Mouse (Mus musculus) cerebellum, adult 11 months (tissue): ENCODE measurements at regions not wholly inside any gene's neighbourhood (a gene's known extent, or its start where the extent isn't known, plus 50 kb on each side); places are given as distances from the start of the nearest gene placed in this dataset.
"Not testable (repeated sequence)": the region's sequence is repeated elsewhere in the genome, so short reads cannot be mapped to it uniquely, and the experiment has no call there.

ENCODE experiments used
- DNase-seq: peaks from one replicate; pipeline ENCODE4 v3.0.0; 2022

DNA sequence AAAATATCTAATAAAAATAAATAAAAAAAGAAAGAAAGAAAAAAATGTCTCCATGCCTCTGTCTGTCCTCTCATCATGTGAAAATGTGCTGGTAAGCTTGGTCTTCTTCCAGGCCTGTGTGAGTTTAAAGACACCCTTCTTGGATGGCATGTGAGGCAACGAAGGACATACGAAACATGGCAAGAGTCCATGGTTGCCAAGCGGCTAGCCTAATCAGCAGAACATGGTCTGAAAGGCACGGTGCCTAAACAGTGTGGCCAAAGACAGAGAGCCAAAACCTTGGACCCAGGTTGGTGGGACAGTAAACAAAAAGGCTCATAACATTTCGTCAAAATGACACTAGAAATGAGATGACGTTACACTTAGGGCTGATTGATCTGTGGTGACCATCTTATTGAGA lies 1344.7 kb upstream of the A1bg start:
- DNase-seq: no peak

- DNase-seq: no peak
Observed at GRCm38 (mm10) chr15:62266025-62266424, 1343.2 kb upstream of the A1bg start.

GRCm38 (mm10) chr15:62265484-62265937 lies 1342.7 kb upstream of the A1bg start:
- DNase-seq: no peak

DNA sequence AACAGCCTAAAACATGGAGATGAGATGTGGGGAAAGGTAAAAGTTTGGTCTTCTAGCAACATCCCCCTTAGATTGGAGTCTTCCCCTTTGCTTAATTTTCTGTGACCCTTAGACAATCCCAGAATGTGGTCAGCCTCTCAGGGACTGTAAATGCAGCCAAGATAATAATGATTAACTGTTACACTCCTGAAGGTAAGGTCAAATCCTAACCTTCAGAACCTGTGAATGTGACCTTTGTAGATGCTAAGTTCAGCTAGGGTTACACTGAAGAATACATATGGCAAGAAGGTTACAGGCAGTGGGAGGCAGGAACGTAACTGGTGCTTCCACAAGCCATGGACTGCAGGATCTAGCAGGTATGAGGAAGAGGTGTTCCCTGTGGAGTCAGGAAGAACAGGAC lies 1342.2 kb upstream of the A1bg start:
- DNase-seq: no peak

GRCm38 (mm10) chr15:62264183-62264582 lies 1341.4 kb upstream of the A1bg start:
- no peak for DNase-seq

DNA sequence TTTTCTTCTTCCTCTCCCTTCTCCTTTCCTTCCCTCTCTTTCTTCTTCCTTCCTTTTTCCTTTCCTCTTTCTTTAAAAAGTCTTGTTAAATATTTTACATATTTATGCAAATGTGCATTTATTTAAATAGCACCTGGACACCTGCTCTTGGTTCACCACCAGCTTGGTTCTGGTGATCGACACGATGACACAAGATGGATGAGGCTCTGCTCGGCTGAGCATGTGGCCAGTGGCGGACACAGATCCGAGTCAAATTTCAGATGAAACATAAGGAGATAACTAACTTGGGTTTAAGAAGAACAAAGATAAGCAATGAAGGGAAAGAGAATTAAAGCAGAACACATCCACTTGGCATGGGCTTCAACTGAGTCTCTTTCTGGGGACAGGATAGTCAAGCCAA lies 1339.7 kb upstream of the A1bg start:
- no peak for DNase-seq

DNA sequence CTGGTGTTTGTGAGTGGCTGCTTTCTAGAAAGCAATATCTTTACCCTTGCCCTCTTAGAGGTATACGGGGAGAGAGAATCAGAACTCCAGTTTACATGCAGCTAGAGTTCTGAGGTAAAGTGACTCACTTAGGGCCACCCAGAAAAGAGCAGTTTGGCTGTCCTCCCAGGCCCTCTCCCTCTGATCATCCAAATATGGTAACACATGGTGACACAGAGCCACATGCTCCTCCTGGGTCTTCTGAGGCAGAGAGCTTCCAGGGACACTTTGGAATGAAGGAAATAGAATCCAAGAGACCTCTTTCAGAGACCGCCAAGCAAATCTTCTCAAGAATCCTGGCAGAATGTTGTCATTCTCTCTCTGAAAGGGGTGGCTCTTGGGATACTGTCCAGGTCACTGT lies 1338.7 kb upstream of the A1bg start:
- DNase-seq: no peak

- DNase-seq: no peak
Observed at GRCm38 (mm10) chr15:62258611-62259010, 1335.8 kb upstream of the A1bg start.

DNA sequence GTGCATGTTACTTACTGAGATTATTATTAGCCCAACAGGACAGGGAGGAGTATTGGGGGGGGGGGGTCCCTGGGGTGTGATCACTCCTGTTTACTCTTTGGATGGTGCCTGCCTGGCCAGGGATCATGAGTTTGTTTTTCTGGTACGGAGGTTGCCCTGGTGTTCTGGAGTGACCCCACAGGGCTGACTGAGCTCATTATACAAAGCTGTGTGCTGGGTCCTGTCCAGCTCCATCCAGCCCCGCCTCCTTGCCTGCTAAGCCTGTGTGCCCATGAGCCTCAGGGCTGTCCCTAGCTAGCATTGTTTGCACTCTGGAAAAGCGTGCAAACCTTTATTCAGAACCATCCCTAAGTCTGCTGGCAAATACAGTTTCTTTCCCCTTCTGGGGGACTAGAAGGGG lies 1335.1 kb upstream of the A1bg start:
- peak; percentile 1 for DNase-seq

- DNase-seq: no peak
Observed at GRCm38 (mm10) chr15:62257110-62257667, 1334.4 kb upstream of the A1bg start.

- no peak for DNase-seq
Observed at GRCm38 (mm10) chr15:62255571-62255970, 1332.8 kb upstream of the A1bg start.

DNA sequence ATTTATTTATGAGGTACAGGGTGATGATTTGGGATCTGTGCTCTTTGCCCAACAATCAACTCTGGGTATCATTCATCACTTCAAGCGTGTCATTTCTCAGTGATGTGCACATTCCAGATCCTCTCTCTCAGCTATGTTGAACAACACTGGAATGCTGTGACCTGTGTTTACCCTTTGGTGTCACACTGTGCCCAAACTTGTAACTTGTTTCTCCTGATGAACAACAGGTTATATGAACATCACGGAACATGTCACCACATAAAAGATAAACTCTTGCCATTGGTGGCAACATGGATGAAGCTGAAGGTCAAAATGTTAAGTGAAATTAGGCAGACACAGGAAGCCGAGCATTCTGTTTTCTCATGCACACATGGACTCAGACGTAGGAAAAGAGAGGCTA lies 1330.9 kb upstream of the A1bg start:
- no peak for DNase-seq

GRCm38 (mm10) chr15:62252078-62252833 lies 1329.4 kb upstream of the A1bg start:
- not testable (repeated sequence) for DNase-seq

GRCm38 (mm10) chr15:62249436-62249835 lies 1326.6 kb upstream of the A1bg start:
- no peak for DNase-seq

GRCm38 (mm10) chr15:62246561-62247079 lies 1323.8 kb upstream of the A1bg start:
- no peak for DNase-seq

DNA sequence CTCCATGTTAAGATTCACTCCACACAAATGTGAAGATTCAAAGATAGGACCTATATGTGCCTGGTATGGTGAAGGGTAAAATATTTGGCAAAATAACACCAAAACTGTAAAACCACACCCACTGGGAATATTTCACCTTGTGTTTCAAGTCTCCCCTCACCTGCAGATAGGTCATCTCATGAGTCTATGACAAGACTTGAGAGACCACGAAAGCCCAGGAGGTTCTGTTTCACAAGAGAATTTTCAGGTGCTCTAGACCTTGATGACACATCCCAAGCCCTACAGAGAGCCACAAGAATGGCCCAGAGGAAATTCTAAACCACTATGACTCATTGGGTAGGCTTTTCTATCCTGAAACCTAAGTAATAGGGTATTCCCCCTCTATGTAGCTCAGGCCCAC lies 1322.4 kb upstream of the A1bg start:
- DNase-seq: no peak

- DNase-seq: no peak
Observed at GRCm38 (mm10) chr15:62244819-62245218, 1322.0 kb upstream of the A1bg start.

GRCm38 (mm10) chr15:62240031-62240430 lies 1317.2 kb upstream of the A1bg start:
- DNase-seq: no peak

- no peak for DNase-seq
Observed at GRCm38 (mm10) chr15:62238503-62239045, 1315.8 kb upstream of the A1bg start.

DNA sequence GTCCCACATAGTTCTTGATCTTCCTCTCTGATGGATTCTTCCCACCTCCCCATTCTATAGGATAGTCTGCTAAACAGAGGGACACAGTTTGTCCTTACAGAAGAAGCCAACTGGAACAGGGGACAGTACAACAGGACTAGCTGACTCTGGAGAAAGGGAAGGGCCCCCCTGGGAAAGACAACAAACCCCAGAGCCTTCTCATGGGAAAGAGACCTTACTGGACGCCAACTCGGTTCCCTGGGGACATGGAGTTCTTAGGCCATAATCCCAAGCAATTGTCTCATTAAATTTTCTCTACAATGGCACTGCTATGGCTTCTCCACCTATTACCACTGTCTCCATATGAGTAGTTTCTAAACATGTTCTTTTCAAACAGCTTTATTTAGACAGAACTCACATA lies 1313.2 kb upstream of the A1bg start:
- DNase-seq: no peak

DNA sequence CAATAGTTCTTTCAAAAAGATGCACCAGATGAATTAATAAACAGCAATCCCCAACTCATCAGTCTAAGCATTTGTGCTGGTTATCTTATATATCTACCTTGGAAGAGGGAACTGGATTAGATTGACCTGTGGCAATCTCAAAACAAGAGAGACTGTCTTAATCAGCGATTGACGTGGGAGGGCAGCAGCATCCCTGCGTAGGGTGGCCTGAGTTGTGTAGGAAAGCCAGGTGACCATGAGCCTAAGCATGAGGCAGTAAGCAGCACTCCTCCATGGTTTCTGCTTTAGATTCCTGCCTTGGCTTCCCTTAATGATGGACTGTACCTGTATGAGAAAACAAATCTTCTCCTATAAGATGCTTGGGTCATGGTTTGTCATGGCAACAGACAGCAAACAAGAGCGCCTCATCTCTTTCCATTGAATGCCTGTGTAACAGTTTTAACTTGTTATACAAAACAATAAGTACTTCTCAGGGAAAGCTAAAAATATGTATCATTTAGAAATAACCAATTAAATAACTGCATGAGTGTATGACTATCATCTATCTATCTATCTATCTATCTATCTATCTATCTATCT lies 1311.5 kb upstream of the A1bg start:
- no peak for DNase-seq

GRCm38 (mm10) chr15:62233154-62233553 lies 1310.3 kb upstream of the A1bg start:
- no peak for DNase-seq

DNA sequence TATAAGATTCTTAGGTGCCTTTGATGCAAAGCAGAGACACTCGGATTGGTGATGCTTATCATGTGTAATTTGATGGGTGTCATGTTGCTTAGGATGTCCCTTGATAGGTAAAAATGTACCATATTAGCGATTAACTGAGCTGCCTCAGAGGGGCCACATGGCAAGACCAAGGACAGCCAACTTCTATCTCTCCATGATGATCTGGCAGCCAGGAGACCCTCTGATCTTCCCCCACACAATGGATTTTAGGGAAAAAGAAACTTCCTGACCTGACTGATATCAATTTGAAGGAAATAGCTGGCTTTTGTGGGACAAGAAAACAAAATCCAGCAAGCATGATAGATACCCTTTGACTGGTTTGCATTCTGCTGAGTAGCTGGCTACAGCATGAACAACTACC lies 1308.9 kb upstream of the A1bg start:
- no peak for DNase-seq

DNA sequence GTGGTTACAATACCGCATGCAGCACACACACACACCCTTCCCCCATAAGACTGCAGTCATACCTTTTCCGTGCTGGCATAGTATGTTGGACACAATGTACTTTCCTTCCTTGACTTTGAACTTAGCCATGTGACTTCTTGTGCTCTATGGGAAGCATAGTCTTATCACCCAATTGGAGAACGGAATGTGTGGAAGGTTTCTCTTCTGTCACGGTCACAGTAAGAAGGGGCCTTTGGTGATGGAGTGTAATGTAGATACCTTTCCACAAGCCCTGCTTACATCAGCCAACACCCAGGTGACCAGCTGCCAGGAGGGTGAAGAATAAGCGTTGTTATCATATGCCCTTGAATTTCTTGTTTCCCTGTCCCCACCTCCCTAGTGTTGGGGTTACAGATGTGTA lies 1308.0 kb upstream of the A1bg start:
- DNase-seq: no peak
